Mouse (Mus musculus) kidney, adult 2 months (tissue): Measurements from ENCODE around the gene Slc52a3. TPM values are rescaled to one million over a fixed set of nuclear protein-coding genes. Genes with fewer than 3 reads are reported as not detected.
"Not testable (repeated sequence)": the region's sequence is repeated elsewhere in the genome, so short reads cannot be mapped to it uniquely, and the experiment has no call there.

Source experiments
- DNase-seq: peaks from one replicate; pipeline ENCODE4 v3.0.0; 2021
- H3K27ac ChIP-seq: fragments of 200-500 bp; 2 replicates; pipeline ENCODE4 v1.5.1; 2012; ENCODE audit warnings: low read depth, low read length, control low read depth, inconsistent platforms; ENCODE audit not compliant: insufficient read depth
- H3K27me3 ChIP-seq: fragments of 200-500 bp; replicated peaks from 2 replicates; pipeline ENCODE4 v1.6.1; 2012; ENCODE audit warnings: mild to moderate bottlenecking, moderate library complexity, low read length, inconsistent platforms; ENCODE audit not compliant: control insufficient read depth, insufficient read depth
- H3K36me3 ChIP-seq: fragments of 200-500 bp; 2 replicates; pipeline ENCODE4 v1.6.1; 2012; ENCODE audit warnings: mild to moderate bottlenecking, moderate library complexity, low read length, inconsistent platforms; ENCODE audit not compliant: control insufficient read depth, insufficient read depth
- H3K4me1 ChIP-seq: fragments of 200-500 bp; 2 replicates; pipeline ENCODE4 v1.6.1; 2011; ENCODE audit warnings: low read length; ENCODE audit not compliant: control insufficient read depth, insufficient read depth
- H3K4me3 ChIP-seq: fragments of 200-500 bp; 2 replicates; pipeline ENCODE4 v1.5.1; 2011; ENCODE audit warnings: mild to moderate bottlenecking, low read depth, low read length, control low read depth; ENCODE audit not compliant: insufficient read depth
- CTCF ChIP-seq: fragments of 200-500 bp; conservative IDR thresholded peaks from 2 replicates; pipeline ENCODE4 v1.5.1; 2011; ENCODE audit warnings: low read depth, mild to moderate bottlenecking, control low read depth, low read length, moderate library complexity, mixed read lengths; ENCODE audit not compliant: insufficient read depth, insufficient read length
- POLR2A ChIP-seq: fragments of 200-500 bp; IDR thresholded peaks from one replicate; pipeline ENCODE4 v1.6.1; 2011; ENCODE audit warnings: low read depth, low read length, control low read depth
- WGBS: fragments of 180-500 bp; shearing (Covaris S2); methylation state at CpG from one replicate; pipeline ENCODE4 v1.1.7; 2018; 5-methylcytosine and 5-hydroxymethylcytosine counted together
- polyA plus RNA-seq: library from polyadenylated mRNA; depleted of rRNA; stranded (reverse); fragments of >200 nt; gene quantifications from 2 replicates; pipeline ENCODE4 v1.2.3, GENCODE M21; 2012

Slc52a3 gene
- polyA plus RNA-seq, 1 experiment, result 17.4 TPM

DNA sequence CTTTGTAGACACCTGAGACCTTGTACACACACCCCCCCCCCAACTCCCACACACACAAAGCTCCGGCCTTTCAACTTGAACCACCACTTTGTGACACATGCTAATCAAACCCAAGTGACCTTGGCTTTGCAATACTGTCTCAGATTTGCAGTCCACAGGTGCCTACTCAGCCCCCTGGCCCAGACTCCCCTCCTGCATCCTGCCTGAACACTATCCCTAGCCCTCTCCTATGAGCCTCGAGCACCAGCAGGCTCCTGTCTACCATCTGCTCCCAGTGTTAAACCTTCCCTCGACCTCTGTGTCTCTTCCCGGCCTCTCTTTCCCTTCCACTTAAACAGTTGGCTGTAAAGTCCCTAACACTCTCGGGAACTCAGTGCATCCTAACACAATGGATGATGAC, 4.9 kb upstream of the Slc52a3 start:
- WGBS, result 59% methylated on average over 5 of the region's 5 CpGs
- TF ChIP-seq POLR2A (no peak), CTCF (no peak)
- H3K4me3 ChIP-seq, result no peak overlapping the region
- H3K27ac ChIP-seq, result no peak overlapping the region
- DNase-seq, result no peak
- H3K36me3 ChIP-seq, result no peaks in the 10 kb centered on the region
- peaks cover 4% of the 10 kb centered on the region; the same call in 1 of the 2 replicates for H3K4me1 ChIP-seq
- no peaks in the 10 kb centered on the region for H3K27me3 ChIP-seq

DNA sequence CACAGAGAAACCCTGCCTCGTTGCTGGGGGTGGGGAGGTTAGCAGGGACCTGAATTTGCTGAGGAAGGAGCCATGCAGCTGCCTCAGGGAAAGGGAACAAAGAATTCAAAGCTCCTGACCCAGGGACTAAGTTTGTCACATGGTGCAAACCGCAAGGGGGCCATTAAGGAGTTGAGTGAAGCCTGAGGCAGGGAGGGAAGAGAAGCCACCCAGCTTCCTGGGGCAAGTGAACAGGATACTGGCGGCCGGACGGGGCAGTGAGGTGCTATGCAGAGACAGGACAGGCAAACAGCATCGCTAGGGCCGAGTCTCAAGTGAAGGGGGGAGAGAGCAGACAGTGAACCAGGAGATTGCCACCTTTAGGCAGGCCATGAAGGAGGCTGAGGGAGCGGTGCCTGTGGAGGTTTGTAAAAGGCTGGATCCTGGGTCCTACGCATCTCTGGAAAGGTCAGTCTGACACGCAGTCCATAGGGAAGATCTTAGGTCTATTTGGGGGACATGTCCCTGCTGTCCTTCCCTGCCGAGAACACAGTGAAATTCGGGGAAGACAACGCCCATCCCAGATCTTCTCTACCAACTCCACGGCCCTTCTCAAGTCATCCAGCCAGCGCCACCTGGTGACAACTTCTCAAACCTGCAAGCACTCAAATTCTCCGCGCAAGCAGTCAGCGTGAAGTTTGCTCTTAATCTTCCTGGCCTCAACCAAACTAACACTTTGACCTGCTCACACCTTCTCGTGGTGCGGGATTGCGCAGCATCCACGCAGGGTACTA, 1.8 kb upstream of the Slc52a3 start:
- TF ChIP-seq POLR2A (no peak), CTCF (peak; percentile 97)
- Histone ChIP-seq H3K4me1 (peaks cover 16% of the 10 kb centered on the region), H3K27me3 (no peaks in the 10 kb centered on the region)

DNA sequence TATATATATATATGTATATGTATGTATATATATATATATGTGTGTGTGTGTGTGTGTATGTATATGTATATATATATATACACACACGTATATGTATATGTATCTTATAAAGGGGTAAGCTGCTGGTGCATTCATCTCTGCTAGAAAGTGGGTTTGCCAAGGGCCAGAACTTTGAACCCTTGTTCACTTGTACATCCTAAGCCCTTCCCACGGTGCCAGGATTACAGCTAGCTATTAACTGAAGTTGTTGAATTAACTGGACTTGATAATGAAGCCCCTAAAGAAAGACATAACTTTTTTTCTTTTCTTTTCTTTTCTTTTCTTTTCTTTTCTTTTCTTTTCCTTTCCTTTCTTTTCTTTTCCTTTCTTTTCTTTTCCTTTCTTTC, 872 bp downstream of the Slc52a3 start:
- H3K27ac ChIP-seq, H3K36me3 ChIP-seq, H3K4me3 ChIP-seq, H3K27me3 ChIP-seq: not testable (repeated sequence)
- 44% methylated on average over 2 of the region's 2 CpGs for WGBS
- peaks cover 20% of the 10 kb centered on the region for H3K4me1 ChIP-seq
- peak; percentile 87 for DNase-seq

More for the DNA sequence above, 1.8 kb upstream of the Slc52a3 start:
- WGBS, result 16% methylated on average over 22 of the region's 22 CpGs
- peak; percentile 85 for DNase-seq
- Histone ChIP-seq H3K36me3 (no peaks in the 10 kb centered on the region), H3K27ac (no peak overlapping the region), H3K4me3 (no peak overlapping the region)

DNA sequence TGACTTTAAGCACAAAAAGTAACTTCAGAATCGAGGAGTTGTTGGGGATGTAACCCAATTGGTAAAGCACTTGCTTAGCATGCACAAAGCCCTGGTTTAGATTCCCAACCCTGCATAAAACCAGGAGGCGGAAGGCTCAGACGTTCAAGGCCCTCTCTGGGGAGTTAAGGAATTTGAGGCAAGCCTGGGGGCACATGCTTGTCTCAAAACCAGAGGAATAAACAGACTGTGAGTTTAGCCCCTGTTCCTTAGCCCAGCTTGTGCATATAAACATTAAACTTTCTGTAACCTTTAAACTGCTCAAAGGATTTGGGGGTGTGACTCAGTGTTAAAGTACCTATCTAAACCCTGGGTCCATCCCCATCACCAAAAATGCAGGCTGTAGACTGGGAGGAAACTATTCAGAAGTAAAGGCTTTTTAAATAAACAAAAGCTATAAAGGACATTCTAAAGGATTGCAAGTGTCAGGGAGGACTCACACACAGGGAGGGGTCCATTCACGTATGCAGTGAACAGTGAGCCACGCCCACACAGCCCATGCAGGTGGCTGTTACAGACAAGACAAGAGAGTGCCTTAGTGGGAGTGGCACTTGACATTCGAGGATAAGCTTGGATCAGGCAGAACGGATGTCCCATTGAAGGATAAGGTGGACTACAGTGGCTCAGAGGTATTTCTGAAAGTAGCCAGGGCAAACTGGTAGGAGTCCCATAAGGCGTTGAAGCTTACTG, 1.6 kb downstream of the Slc52a3 start:
- no peaks in the 10 kb centered on the region for H3K27me3 ChIP-seq
- H3K4me3 ChIP-seq, result no peak overlapping the region
- WGBS, result 65% methylated on average over 8 of the region's 8 CpGs
- H3K27ac ChIP-seq, result peak overlapping the region; percentile 43
- DNase-seq, result no peak
- TF ChIP-seq CTCF, result no peak
- TF ChIP-seq POLR2A, result no peak
- H3K36me3 ChIP-seq, result no peaks in the 10 kb centered on the region
- peaks cover 20% of the 10 kb centered on the region for H3K4me1 ChIP-seq

DNA sequence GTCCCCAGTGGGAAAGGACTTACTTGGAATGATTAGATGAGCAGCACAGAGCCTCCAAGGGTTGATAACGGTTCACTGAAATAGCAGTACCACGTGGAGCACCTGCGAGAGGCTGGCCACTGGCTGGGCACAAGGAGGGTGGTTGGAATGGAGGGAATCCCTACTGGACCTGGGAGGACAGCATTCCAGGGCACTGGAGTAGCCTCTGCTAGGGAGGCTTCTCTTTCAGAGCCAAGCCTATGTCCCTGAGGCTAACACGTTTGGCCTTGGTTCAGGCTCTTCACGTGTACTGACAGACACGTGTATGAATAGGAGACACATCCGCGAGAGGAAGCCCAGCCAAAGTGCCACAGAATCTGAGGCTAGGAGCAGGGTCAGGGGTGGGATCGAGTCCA, 2.2 kb downstream of the Slc52a3 start:
- WGBS, result 58% methylated on average over 9 of the region's 9 CpGs
- H3K4me3 ChIP-seq, result no peak overlapping the region
- H3K36me3 ChIP-seq, result no peaks in the 10 kb centered on the region
- peaks cover 20% of the 10 kb centered on the region for H3K4me1 ChIP-seq
- DNase-seq, result peak; percentile 72
- no peak overlapping the region for H3K27ac ChIP-seq
- no peak for TF ChIP-seq POLR2A
- TF ChIP-seq CTCF, result no peak
- no peaks in the 10 kb centered on the region for H3K27me3 ChIP-seq

DNA sequence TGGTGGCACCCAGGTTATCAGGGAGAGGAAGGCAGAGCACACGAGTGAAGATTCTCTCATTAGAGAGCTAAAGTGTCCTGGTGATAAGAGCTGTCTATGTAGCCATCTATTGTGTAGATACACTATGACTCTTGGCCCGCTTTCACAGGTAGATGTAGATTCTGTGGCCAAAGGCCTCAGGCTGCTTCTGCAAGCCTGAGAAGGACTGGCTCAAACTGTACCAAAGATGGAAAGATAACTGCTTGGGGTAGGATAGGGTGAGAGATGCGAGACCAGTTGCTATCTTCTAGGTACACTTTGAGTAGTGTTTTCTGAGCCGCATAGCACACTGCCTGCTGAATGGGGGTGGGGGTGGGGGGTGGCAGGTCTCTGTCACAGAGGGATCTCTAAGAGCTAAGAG, 2.6 kb downstream of the Slc52a3 start:
- Histone ChIP-seq H3K27me3 (no peaks in the 10 kb centered on the region), H3K27ac (no peak overlapping the region), H3K4me3 (no peak overlapping the region), H3K36me3 (no peaks in the 10 kb centered on the region), H3K4me1 (peaks cover 20% of the 10 kb centered on the region)
- DNase-seq, result no peak
- TF ChIP-seq POLR2A (no peak), CTCF (no peak)
- 68% methylated on average over 4 of the region's 4 CpGs for WGBS

DNA sequence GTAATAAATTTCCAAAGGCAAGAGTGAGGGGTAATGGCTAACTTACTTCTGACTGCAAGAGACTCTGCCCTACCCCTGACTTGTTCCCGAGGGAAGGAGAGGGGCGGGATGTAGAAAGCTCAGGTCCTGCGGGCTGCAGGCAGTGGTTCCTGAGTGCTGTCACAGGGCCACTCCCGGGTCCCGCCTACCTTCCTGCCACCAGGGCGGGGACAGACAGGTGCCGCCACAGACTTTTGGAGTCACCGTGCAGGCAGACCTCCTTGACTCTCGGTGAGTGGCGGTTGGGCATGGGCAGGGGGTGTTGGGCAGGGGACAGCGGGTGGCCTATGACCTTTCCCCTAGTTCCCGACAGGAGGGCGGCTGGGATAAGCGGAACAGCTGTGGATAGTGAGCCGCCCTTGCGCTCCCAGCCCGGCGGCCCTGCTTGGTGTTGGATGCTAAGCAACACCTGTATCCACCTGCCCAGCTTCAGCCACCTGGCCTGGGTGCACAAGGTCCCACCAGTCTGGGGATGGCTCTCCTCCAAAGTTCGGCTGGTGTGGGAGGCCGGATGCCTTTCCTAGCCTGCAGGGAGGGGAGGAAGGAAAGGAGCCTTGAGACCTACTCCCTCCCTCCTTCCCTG, 3.5 kb downstream of the Slc52a3 start:
- no peak for TF ChIP-seq CTCF
- no peak for TF ChIP-seq POLR2A
- WGBS, result 16% methylated on average over 20 of the region's 20 CpGs
- Histone ChIP-seq H3K27me3 (no peaks in the 10 kb centered on the region), H3K36me3 (no peaks in the 10 kb centered on the region), H3K27ac (no peak overlapping the region), H3K4me3 (peak overlapping the region; percentile 33; the same call in 1 of the 2 replicates), H3K4me1 (peaks cover 20% of the 10 kb centered on the region)
- DNase-seq, result peak; percentile 80
